Mouse (Mus musculus): Measurements from ENCODE around the gene Gm10226. TPM values are rescaled to one million over a fixed set of nuclear protein-coding genes. Genes with fewer than 3 reads are reported as not detected.
"Not testable (repeated sequence)": the region's sequence is repeated elsewhere in the genome, so short reads cannot be mapped to it uniquely, and the experiment has no call there.

Gm10226 gene
- total and polyA plus RNA-seq, 3 experiments: 1.1 to 3.2 TPM; not detected in 1

- Histone ChIP-seq H3K9me3 (replicated peaks; ENCODE audit: insufficient read depth, low read length) (no peaks in the 10 kb centered on the region), H3K9ac (ENCODE audit: control insufficient read depth, low read depth, low read length, poor library complexity, severe bottlenecking) (peak overlapping the region; percentile 68), H3K36me3 (ENCODE audit: control insufficient read depth in 1 of 2, insufficient read depth in 2 of 2, low read length in 2 of 2) (no peaks in the 10 kb centered on the region), H3K79me2 (ENCODE audit: control insufficient read depth, insufficient read depth, low read length, poor library complexity) (no peaks in the 10 kb centered on the region), H3K4me1 (ENCODE audit: control insufficient read depth in 1 of 2, insufficient read depth in 2 of 2, low read length in 2 of 2) (peaks cover 0 to 2% of the 10 kb centered on the region in 2 experiments; a peak in 1 of 4 replicates), H3K4me3 (ENCODE audit: control insufficient read depth in 1 of 2, insufficient read depth in 1 of 2, low read depth in 2 of 2, low read length in 2 of 2) (peak overlapping the region; percentile 84 to 94), H3K27me3 (ENCODE audit: control insufficient read depth in 1 of 2, insufficient read depth in 2 of 2, low read length in 2 of 2) (no peaks in the 10 kb centered on the region), H3K27ac (ENCODE audit: control insufficient read depth, low read depth, low read length) (peak overlapping the region; percentile 75)
- TF ChIP-seq POLR2A (IDR thresholded peaks at IDR 0.05; ENCODE audit: control insufficient read depth in 1 of 2, insufficient read depth in 1 of 2, low read depth in 1 of 2, low read length in 2 of 2, poor library complexity in 1 of 2) (peak in 1 of 2 experiments; percentile 37; a peak in 1 of 4 replicates), E2F4 (IDR thresholded peaks at IDR 0.05; ENCODE audit: borderline replicate concordance, low read depth, low read length) (no peak), CTCF (IDR thresholded peaks at IDR 0.05 in 2 of 3, conservative IDR thresholded peaks at IDR 0.05 in 1 of 3; ENCODE audit: control insufficient read depth in 1 of 3, insufficient read depth in 1 of 3, low read depth in 2 of 3, low read length in 3 of 3, poor library complexity in 1 of 3, severe bottlenecking in 1 of 3) (peak; percentile 40 to 76 (median 74)), ETS1 (IDR thresholded peaks at IDR 0.05; ENCODE audit: low read depth, low read length) (0 out of 2 replicates have a peak, but pooled peaks have one; percentile 46), GATA1 (IDR thresholded peaks at IDR 0.05; ENCODE audit: low read depth, low read length) (no peak), NELFE (IDR thresholded peaks at IDR 0.05; ENCODE audit: low read depth, low read length) (peak; percentile 27; the same call in 1 of the 2 replicates), TCF12 (IDR thresholded peaks at IDR 0.05; ENCODE audit: low read depth, low read length) (peak; percentile 17; the same call in 1 of the 2 replicates), SIN3A (IDR thresholded peaks at IDR 0.05; ENCODE audit: low read length) (peak; percentile 70), ZC3H11A (IDR thresholded peaks at IDR 0.05; ENCODE audit: low read depth, low read length) (peak; percentile 22; the same call in 1 of the 2 replicates), RAD21 (IDR thresholded peaks at IDR 0.05; ENCODE audit: low read depth, low read length) (peak; percentile 41), UBTF (IDR thresholded peaks at IDR 0.05; ENCODE audit: borderline replicate concordance, insufficient read depth, low read depth, low read length) (no peak), MXI1 (IDR thresholded peaks at IDR 0.05; ENCODE audit: low read depth, low read length) (peak; percentile 61), MAX (IDR thresholded peaks at IDR 0.05; ENCODE audit: low read length) (no peak), NRF1 (IDR thresholded peaks at IDR 0.05; ENCODE audit: insufficient read depth, low read depth, low read length, poor library complexity, severe bottlenecking) (no peak), HCFC1 (IDR thresholded peaks at IDR 0.05; ENCODE audit: low read depth, low read length) (peak; percentile 65), JUND (IDR thresholded peaks at IDR 0.05; ENCODE audit: low read depth, low read length) (peak; percentile 73; the same call in 1 of the 2 replicates), ELF1 (IDR thresholded peaks at IDR 0.05; ENCODE audit: low read depth, low read length) (peak; percentile 84), SMC3 (IDR thresholded peaks at IDR 0.05; ENCODE audit: low read depth, low read length) (peak; percentile 68)
- DNase-seq (ENCODE audit: low read depth, low spot score): peak; percentile 97
Measured at GRCm38 (mm10) chr17:21679273-21680018, 12.2 kb upstream of the Gm10226 start.

GRCm38 (mm10) chr17:21680019-21680376 lies 11.7 kb upstream of the Gm10226 start:
- not testable (repeated sequence) for H3K27me3 ChIP-seq (ENCODE audit: control insufficient read depth in 1 of 2, insufficient read depth in 2 of 2, low read length in 2 of 2); H3K4me1 ChIP-seq (ENCODE audit: control insufficient read depth in 1 of 2, insufficient read depth in 2 of 2, low read length in 2 of 2); H3K79me2 ChIP-seq (ENCODE audit: control insufficient read depth, insufficient read depth, low read length, poor library complexity); H3K9me3 ChIP-seq (replicated peaks; ENCODE audit: insufficient read depth, low read length); H3K36me3 ChIP-seq (ENCODE audit: control insufficient read depth in 1 of 2, insufficient read depth in 2 of 2, low read length in 2 of 2); DNase-seq (ENCODE audit: low read depth, low spot score)
- 0 out of 2 replicates have a peak, but pooled peaks have one; percentile 2 for TF ChIP-seq TCF12 (IDR thresholded peaks at IDR 0.05; ENCODE audit: low read depth, low read length)
- H3K4me3 ChIP-seq (ENCODE audit: control insufficient read depth in 1 of 2, insufficient read depth in 1 of 2, low read depth in 2 of 2, low read length in 2 of 2): peak overlapping the region; percentile 84 to 94
- H3K9ac ChIP-seq (ENCODE audit: control insufficient read depth, low read depth, low read length, poor library complexity, severe bottlenecking): peak overlapping the region; percentile 68
- H3K27ac ChIP-seq (ENCODE audit: control insufficient read depth, low read depth, low read length): peak overlapping the region; percentile 75

Measured in MEL (cell line).